In the genomic region with DNA sequence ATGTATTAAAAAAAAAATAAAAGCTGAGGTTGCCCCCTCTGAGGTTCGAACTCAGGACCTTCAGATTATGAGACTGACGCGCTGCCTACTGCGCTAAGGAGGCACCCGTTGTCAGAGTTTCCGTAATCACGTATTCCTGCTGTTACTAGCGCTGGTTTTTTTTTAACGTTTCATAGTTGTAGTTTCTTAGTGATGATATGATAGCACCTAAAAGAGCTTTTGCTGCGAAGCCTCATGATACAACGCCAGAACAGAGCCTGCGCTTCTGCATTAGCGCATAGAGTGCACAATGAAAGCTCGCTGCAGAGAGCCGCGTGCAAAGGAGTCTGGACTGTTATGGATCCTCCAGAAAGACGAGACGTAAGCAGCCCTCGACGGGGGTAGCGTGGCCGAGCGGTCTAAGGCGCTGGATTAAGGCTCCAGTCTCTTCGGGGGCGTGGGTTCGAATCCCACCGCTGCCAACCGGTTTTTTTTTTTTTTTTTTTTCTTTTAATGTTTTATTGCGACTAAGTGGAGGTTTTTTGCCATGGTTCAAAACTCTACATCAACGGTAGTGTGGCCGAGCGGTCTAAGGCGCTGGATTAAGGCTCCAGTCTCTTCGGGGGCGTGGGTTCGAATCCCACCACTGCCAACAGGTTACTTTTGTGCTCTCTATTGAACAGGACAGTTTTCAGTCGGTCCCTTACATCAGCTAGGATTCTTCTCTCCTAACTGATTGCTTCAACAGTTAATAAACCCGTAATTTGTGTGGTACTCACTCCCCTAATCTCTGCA, we compare ENCODE assay signal across 8 mouse cellular contexts. TPM values are rescaled to one million over a fixed set of nuclear protein-coding genes. Genes with fewer than 3 reads are reported as not detected.
DNase-seq lines count a peak whose midpoint lies in the region; ATAC-seq and TF ChIP-seq lines count a peak whose summit lies in the region.

No protein-coding gene starts in this region.

- no peak overlapping the region for H3K27ac ChIP-seq in embryonic facial prominence, embryonic 11.5 days (replicated peaks; ENCODE audit: low read depth, low read length)
- no peak overlapping the region for H3K27ac ChIP-seq in limb, embryonic 14.5 days (replicated peaks; ENCODE audit: low read depth, low read length)
- peak overlapping the region; percentile 78 for H3K27ac ChIP-seq in midbrain, embryonic 15.5 days

- H3K9me3 ChIP-seq in embryonic facial prominence, embryonic 11.5 days (replicated peaks; ENCODE audit: control insufficient read depth, low read length): no peaks in the 10 kb centered on the region
- H3K9me3 ChIP-seq in limb, embryonic 14.5 days (ENCODE audit: control insufficient read depth, low read length): no peaks in the 10 kb centered on the region
- no peaks in the 10 kb centered on the region for H3K9me3 ChIP-seq in midbrain, embryonic 15.5 days

- under 1% methylated on average over 39 of the region's 39 CpGs for WGBS in embryonic facial prominence, embryonic 11.5 days
- WGBS in limb, embryonic 14.5 days: under 1% methylated on average over 39 of the region's 39 CpGs
- WGBS in midbrain, embryonic 15.5 days: under 1% methylated on average over 39 of the region's 39 CpGs

- H3K36me3 ChIP-seq in embryonic facial prominence, embryonic 11.5 days (replicated peaks; ENCODE audit: control insufficient read depth, insufficient read depth, low read depth, low read length): no peaks in the 10 kb centered on the region
- H3K36me3 ChIP-seq in limb, embryonic 14.5 days (ENCODE audit: control insufficient read depth, insufficient read depth, low read length): no peaks in the 10 kb centered on the region
- H3K36me3 ChIP-seq in midbrain, embryonic 15.5 days (replicated peaks): no peaks in the 10 kb centered on the region

- peak; percentile 78 for ATAC-seq in embryonic facial prominence, embryonic 11.5 days (replicated peaks; ENCODE audit: insufficient number of reproducible peaks, low FRiP score, low TSS enrichment, low read depth)
- peak; percentile 77 for ATAC-seq in limb, embryonic 14.5 days (ENCODE audit: low FRiP score, low read depth)
- ATAC-seq in midbrain, embryonic 15.5 days (replicated peaks): peak; percentile 81

- H3K27me3 ChIP-seq in embryonic facial prominence, embryonic 11.5 days (ENCODE audit: control insufficient read depth, insufficient read depth, low read length): no peaks in the 10 kb centered on the region
- H3K27me3 ChIP-seq in limb, embryonic 14.5 days (ENCODE audit: control insufficient read depth, insufficient read depth, low read length): no peaks in the 10 kb centered on the region
- H3K27me3 ChIP-seq in midbrain, embryonic 15.5 days (replicated peaks): no peaks in the 10 kb centered on the region

- no peak for TF ChIP-seq POLR2A in limb, embryonic 14.5 days (IDR thresholded peaks at IDR 0.05; ENCODE audit: borderline replicate concordance, extremely low read depth, insufficient read depth, insufficient read length)

- no peaks in the 10 kb centered on the region for H3K4me1 ChIP-seq in embryonic facial prominence, embryonic 11.5 days (ENCODE audit: control insufficient read depth, insufficient read depth, low read length)
- peaks cover 6% of the 10 kb centered on the region; the same call in 1 of the 2 replicates for H3K4me1 ChIP-seq in limb, embryonic 14.5 days (ENCODE audit: control insufficient read depth, insufficient read depth, low read length)
- peaks cover 33% of the 10 kb centered on the region for H3K4me1 ChIP-seq in midbrain, embryonic 15.5 days

- H3K4me2 ChIP-seq in embryonic facial prominence, embryonic 11.5 days (ENCODE audit: low read depth, low read length): peak overlapping the region; percentile 30
- peak overlapping the region; percentile 80 for H3K4me2 ChIP-seq in limb, embryonic 14.5 days (replicated peaks; ENCODE audit: low read depth, low read length, severe bottlenecking)
- peak overlapping the region; percentile 87 for H3K4me2 ChIP-seq in midbrain, embryonic 15.5 days

- DNase-seq in 3T3-L1 (ENCODE audit: low read depth, low spot score): peak; percentile 91
- DNase-seq in adrenal gland, postnatal 14 days: peak; percentile 87
- DNase-seq in embryonic facial prominence, embryonic 11.5 days (ENCODE audit: low spot score): peak; percentile 83
- DNase-seq in heart, adult 11 months: peak; percentile 97
- DNase-seq in kidney, adult 11 months: peak; percentile 74
- DNase-seq in limb, embryonic 14.5 days (ENCODE audit: low spot score): peak; percentile 92
- peak; percentile 69 to 75 for DNase-seq in spleen, adult 18-20 months

- no peak overlapping the region for H3K9ac ChIP-seq in embryonic facial prominence, embryonic 11.5 days (replicated peaks; ENCODE audit: low read length)
- H3K9ac ChIP-seq in limb, embryonic 14.5 days (ENCODE audit: low read depth, low read length, severe bottlenecking): peak overlapping the region; percentile 26; the same call in 1 of the 2 replicates
- peak overlapping the region; percentile 35 for H3K9ac ChIP-seq in midbrain, embryonic 15.5 days

- H3K4me3 ChIP-seq in embryonic facial prominence, embryonic 11.5 days (ENCODE audit: low read depth, low read length): peak overlapping the region; percentile 40
- peak overlapping the region; percentile 46 for H3K4me3 ChIP-seq in limb, embryonic 14.5 days (replicated peaks; ENCODE audit: low read length)
- H3K4me3 ChIP-seq in midbrain, embryonic 15.5 days: peak overlapping the region; percentile 62

RNA-seq across cellular contexts. Expression of a gene that starts 9.4 kb away (rescaled TPM):
- 51.5 and 56.3 TPM in 2 replicates for total RNA-seq in adrenal gland, postnatal 14 days (2021)
- polyA plus RNA-seq in embryonic facial prominence, embryonic 11.5 days (2014; fragmentation: Nextera tagmentation; extraction: Ambion mirVana): 148 and 160 TPM in 2 replicates
- 101 and 110 TPM in 2 replicates for polyA plus RNA-seq in limb, embryonic 14.5 days (2012; rRNA removed)
- 123 and 137 TPM in 2 replicates for polyA plus RNA-seq in limb, embryonic 14.5 days (2014; fragmentation: Nextera tagmentation; extraction: Ambion mirVana)
- 81.0 and 89.9 TPM in 2 replicates for polyA plus RNA-seq in midbrain, embryonic 15.5 days (2015; fragmentation: Nextera tagmentation; extraction: Ambion mirVana)

RNA-seq across cellular contexts. Expression of a gene that starts 24.2 kb away (rescaled TPM):
- not detected in 2 replicates for total RNA-seq in adrenal gland, postnatal 14 days (2021)
- polyA plus RNA-seq in embryonic facial prominence, embryonic 11.5 days (2014; fragmentation: Nextera tagmentation; extraction: Ambion mirVana): not detected in 2 replicates
- polyA plus RNA-seq in limb, embryonic 14.5 days (2012; rRNA removed): not detected in 2 replicates
- polyA plus RNA-seq in limb, embryonic 14.5 days (2014; fragmentation: Nextera tagmentation; extraction: Ambion mirVana): not detected in 2 replicates
- not detected in 2 replicates for polyA plus RNA-seq in midbrain, embryonic 15.5 days (2015; fragmentation: Nextera tagmentation; extraction: Ambion mirVana)

RNA-seq across cellular contexts. Expression of a gene that starts 40.4 kb away (rescaled TPM):
- not detected in 2 replicates for total RNA-seq in adrenal gland, postnatal 14 days (2021)
- polyA plus RNA-seq in embryonic facial prominence, embryonic 11.5 days (2014; fragmentation: Nextera tagmentation; extraction: Ambion mirVana): not detected in 2 replicates
- not detected in 2 replicates for polyA plus RNA-seq in limb, embryonic 14.5 days (2012; rRNA removed)
- not detected in 2 replicates for polyA plus RNA-seq in limb, embryonic 14.5 days (2014; fragmentation: Nextera tagmentation; extraction: Ambion mirVana)
- polyA plus RNA-seq in midbrain, embryonic 15.5 days (2015; fragmentation: Nextera tagmentation; extraction: Ambion mirVana): not detected in 2 replicates

RNA-seq across cellular contexts. Expression of a gene that starts 58.6 kb away (rescaled TPM):
- total RNA-seq in adrenal gland, postnatal 14 days (2021): not detected in 2 replicates
- polyA plus RNA-seq in embryonic facial prominence, embryonic 11.5 days (2014; fragmentation: Nextera tagmentation; extraction: Ambion mirVana): not detected in 2 replicates
- polyA plus RNA-seq in limb, embryonic 14.5 days (2012; rRNA removed): not detected in 2 replicates
- polyA plus RNA-seq in limb, embryonic 14.5 days (2014; fragmentation: Nextera tagmentation; extraction: Ambion mirVana): not detected in 2 replicates
- polyA plus RNA-seq in midbrain, embryonic 15.5 days (2015; fragmentation: Nextera tagmentation; extraction: Ambion mirVana): 0.05 TPM in 1 of 2 replicates, not detected in the other

Comparison
In these comparisons a context has a peak if more than half of its experiments do, and no peak if none do; other contexts are left out.
1. H3K4me2 ChIP-seq: peak in every context shown above with its lines; median percentile 87 in midbrain, embryonic 15.5 days; 80 in limb, embryonic 14.5 days; 30 in embryonic facial prominence, embryonic 11.5 days.